Mouse (Mus musculus) midbrain, embryonic 16.5 days (tissue): ENCODE data around the gene Katnbl1. TPM values are rescaled to one million over a fixed set of nuclear protein-coding genes. Genes with fewer than 3 reads are reported as not detected.

Source experiments
- ATAC-seq: fragments of 200-750 bp; cut with Nextera tagmentation; 2 replicates; pipeline ENCODE4 v1.8.0; 2017; ENCODE audit warnings: moderate TSS enrichment
- H3K27ac ChIP-seq: fragments of 300-500 bp; sonication (generic); 2 replicates; pipeline ENCODE4 v1.5.1; 2014; ENCODE audit warnings: mild to moderate bottlenecking, low read length, mixed read lengths
- H3K27me3 ChIP-seq: fragments of 300-500 bp; sonication (generic); 2 replicates; pipeline ENCODE4 v1.6.1; 2014; ENCODE audit warnings: low read depth, low read length, mixed read lengths; ENCODE audit not compliant: control insufficient read depth, insufficient read depth
- H3K36me3 ChIP-seq: fragments of 300-500 bp; sonication (generic); 2 replicates; pipeline ENCODE4 v1.6.1; 2014; ENCODE audit warnings: mild to moderate bottlenecking, low read length, moderate library complexity, mixed read lengths; ENCODE audit not compliant: control insufficient read depth, insufficient read depth
- H3K4me1 ChIP-seq: fragments of 300-500 bp; sonication (generic); 2 replicates; pipeline ENCODE4 v1.6.1; 2014; ENCODE audit warnings: mild to moderate bottlenecking, low read length, mixed read lengths; ENCODE audit not compliant: control insufficient read depth, insufficient read depth
- H3K4me2 ChIP-seq: fragments of 300-500 bp; sonication (generic); 2 replicates; pipeline ENCODE4 v1.6.1; 2014; ENCODE audit warnings: mild to moderate bottlenecking, low read length, mixed read lengths
- H3K4me3 ChIP-seq: fragments of 300-500 bp; sonication (generic); 2 replicates; pipeline ENCODE4 v1.5.1; 2014; ENCODE audit warnings: low read depth, mild to moderate bottlenecking, low read length, moderate library complexity, mixed read lengths
- H3K9ac ChIP-seq: fragments of 300-500 bp; sonication (generic); 2 replicates; pipeline ENCODE4 v1.6.1; 2014; ENCODE audit warnings: low read depth, low read length, mixed read lengths
- H3K9me3 ChIP-seq: fragments of 300-500 bp; sonication (generic); replicated peaks from 2 replicates; pipeline ENCODE4 v1.6.1; 2014; ENCODE audit warnings: mild to moderate bottlenecking, low read length, mixed read lengths; ENCODE audit not compliant: control insufficient read depth, poor library complexity, severe bottlenecking
- WGBS: fragments of 180-500 bp; shearing (Covaris S2); extraction: QIAGEN DNeasy Blood & Tissue Kit; methylation state at CpG from one replicate; pipeline ENCODE4 v1.1.7; 2014; 5-methylcytosine and 5-hydroxymethylcytosine counted together
- polyA plus RNA-seq: library from polyadenylated mRNA; unstranded; fragments of >200 nt; fragmentation: Nextera tagmentation; extraction: Ambion mirVana; gene quantifications from 2 replicates; pipeline ENCODE4 v1.2.1, GENCODE M21; 2015

Katnbl1 gene
- polyA plus RNA-seq, 1 experiment from 2014 or later: 32.0 TPM

GRCm38 (mm10) chr2:112360012-112360780 is 18.8 kb upstream of the Katnbl1 start:
- H3K9ac ChIP-seq: no peak overlapping the region
- peaks cover 41% of the 10 kb centered on the region for H3K36me3 ChIP-seq
- WGBS: 92% methylated on average over 12 of the region's 12 CpGs
- no peak overlapping the region for H3K4me2 ChIP-seq
- no peak for ATAC-seq
- no peaks in the 10 kb centered on the region for H3K27me3 ChIP-seq
- H3K9me3 ChIP-seq: no peaks in the 10 kb centered on the region
- H3K4me1 ChIP-seq: no peaks in the 10 kb centered on the region
- no peak overlapping the region for H3K4me3 ChIP-seq
- H3K27ac ChIP-seq: no peak overlapping the region

GRCm38 (mm10) chr2:112360781-112361169 is 18.2 kb upstream of the Katnbl1 start:
- no peaks in the 10 kb centered on the region for H3K9me3 ChIP-seq
- H3K27me3 ChIP-seq: no peaks in the 10 kb centered on the region
- ATAC-seq: no peak
- 90% methylated on average over 2 of the region's 2 CpGs for WGBS
- no peak overlapping the region for H3K4me2 ChIP-seq
- no peaks in the 10 kb centered on the region for H3K4me1 ChIP-seq
- H3K36me3 ChIP-seq: peaks cover 41% of the 10 kb centered on the region
- H3K4me3 ChIP-seq: no peak overlapping the region
- H3K9ac ChIP-seq: no peak overlapping the region
- no peak overlapping the region for H3K27ac ChIP-seq

- Histone ChIP-seq H3K27ac (peak overlapping the region; percentile 93; the same call in 1 of the 2 replicates), H3K9ac (peak overlapping the region; percentile 79), H3K4me1 (peaks cover 13% of the 10 kb centered on the region), H3K27me3 (no peaks in the 10 kb centered on the region), H3K36me3 (peaks cover 8% of the 10 kb centered on the region), H3K9me3 (no peaks in the 10 kb centered on the region), H3K4me2 (peak overlapping the region; percentile 90), H3K4me3 (peak overlapping the region; percentile 94)
- 0 out of 2 replicates have a peak, but pooled peaks have one; percentile 34 for ATAC-seq
- 20% methylated on average over 15 of the region's 15 CpGs for WGBS
Observed at GRCm38 (mm10) chr2:112367222-112367621, 11.8 kb upstream of the Katnbl1 start.

- peak; percentile 94 for ATAC-seq
Observed at GRCm38 (mm10) chr2:112367726-112368673, 11.0 kb upstream of the Katnbl1 start, which contains the start of gene Emc4. Gene Emc4, minus strand, starts transcription at chr2:112368027.

GRCm38 (mm10) chr2:112369941-112370340 is 9.1 kb upstream of the Katnbl1 start:
- no peak overlapping the region for H3K9ac ChIP-seq
- peaks cover 13% of the 10 kb centered on the region for H3K4me1 ChIP-seq
- no peaks in the 10 kb centered on the region for H3K9me3 ChIP-seq
- 70% methylated on average over 5 of the region's 5 CpGs for WGBS
- no peak overlapping the region for H3K4me3 ChIP-seq
- no peaks in the 10 kb centered on the region for H3K27me3 ChIP-seq
- no peak for ATAC-seq
- no peak overlapping the region for H3K27ac ChIP-seq
- no peaks in the 10 kb centered on the region; the same call in 1 of the 2 replicates for H3K36me3 ChIP-seq
- no peak overlapping the region for H3K4me2 ChIP-seq

More at GRCm38 (mm10) chr2:112367726-112368673, 11.0 kb upstream of the Katnbl1 start, which contains the start of gene Emc4:
- WGBS: 1% methylated on average over 46 of the region's 46 CpGs
- H3K4me2 ChIP-seq: peak within 1 kb of the TSS; percentile 90
- H3K9me3 ChIP-seq: no peaks in the 10 kb centered on the region
- H3K27ac ChIP-seq: peak within 1 kb of the TSS; percentile 93
- H3K4me3 ChIP-seq: peak within 1 kb of the TSS; percentile 94
- H3K4me1 ChIP-seq: peaks cover 13% of the 10 kb centered on the region
- peak within 1 kb of the TSS; percentile 79 for H3K9ac ChIP-seq
- H3K27me3 ChIP-seq: no peaks in the 10 kb centered on the region
- peaks cover 5% of the 10 kb centered on the region for H3K36me3 ChIP-seq

- Histone ChIP-seq H3K27ac (no peak overlapping the region), H3K36me3 (no peaks in the 10 kb centered on the region), H3K4me2 (no peak overlapping the region), H3K4me1 (peaks cover 3% of the 10 kb centered on the region; the same call in 1 of the 2 replicates), H3K27me3 (no peaks in the 10 kb centered on the region), H3K4me3 (no peak overlapping the region), H3K9me3 (no peaks in the 10 kb centered on the region), H3K9ac (no peak overlapping the region)
- 48% methylated on average over 4 of the region's 4 CpGs for WGBS
- no peak for ATAC-seq
Observed at GRCm38 (mm10) chr2:112373141-112373540, 5.9 kb upstream of the Katnbl1 start.

- no peaks in the 10 kb centered on the region for H3K4me1 ChIP-seq
- no peak overlapping the region for H3K9ac ChIP-seq
- no peaks in the 10 kb centered on the region for H3K9me3 ChIP-seq
- no peak overlapping the region for H3K4me2 ChIP-seq
- no peak for ATAC-seq
- H3K27ac ChIP-seq: no peak overlapping the region
- WGBS: 67% methylated on average over 5 of the region's 5 CpGs
- H3K4me3 ChIP-seq: no peak overlapping the region
- no peaks in the 10 kb centered on the region for H3K36me3 ChIP-seq
- H3K27me3 ChIP-seq: no peaks in the 10 kb centered on the region
Observed at GRCm38 (mm10) chr2:112374610-112375009, 4.4 kb upstream of the Katnbl1 start.

GRCm38 (mm10) chr2:112380131-112380530 is 1.1 kb downstream of the Katnbl1 start:
- no peaks in the 10 kb centered on the region for H3K27me3 ChIP-seq
- H3K36me3 ChIP-seq: no peaks in the 10 kb centered on the region
- no peak overlapping the region for H3K27ac ChIP-seq
- H3K9ac ChIP-seq: peak overlapping the region; percentile 98
- no peaks in the 10 kb centered on the region for H3K9me3 ChIP-seq
- WGBS: 46% methylated on average over 8 of the region's 8 CpGs
- H3K4me1 ChIP-seq: peaks cover 15% of the 10 kb centered on the region
- peak overlapping the region; percentile 98 for H3K4me3 ChIP-seq
- peak overlapping the region; percentile 69 for H3K4me2 ChIP-seq
- no peak for ATAC-seq
